29 mouse cellular contexts compared by ENCODE assay signal in genomic region chr13:97756091-97756490, GRCm38 (mm10). TPM values are rescaled to one million over a fixed set of nuclear protein-coding genes. Genes with fewer than 3 reads are reported as not detected.
A peak's percentile ranks its signal among the peaks of the same experiment; 100 is the strongest.
DNase-seq lines count a peak whose midpoint lies in the region; ATAC-seq lines count a peak whose summit lies in the region.
"Had no signal": no experiment of that assay in that cellular context is flagged by ENCODE, and none has a peak within 500 bp of the region (broad histone marks: within the 10 kb centered on the region; RNA-seq: fewer than 3 reads in every experiment).

No protein-coding gene starts in this region.

- H3K27me3 ChIP-seq in hindbrain, embryonic 13.5 days = no peaks in the 10 kb centered on the region
- no peaks in the 10 kb centered on the region for H3K27me3 ChIP-seq in hindbrain, embryonic 12.5 days
- H3K27me3 ChIP-seq in neural tube, embryonic 13.5 days = no peaks in the 10 kb centered on the region
- H3K27me3 ChIP-seq: CH12.LX; kidney, embryonic 15.5 days; limb, embryonic 15.5 days; liver, embryonic 13.5 days; midbrain, embryonic 12.5 days had no signal

- H3K9me3 ChIP-seq in hindbrain, embryonic 13.5 days = no peaks in the 10 kb centered on the region
- H3K9me3 ChIP-seq in hindbrain, embryonic 12.5 days (replicated peaks) = no peaks in the 10 kb centered on the region
- no peaks in the 10 kb centered on the region for H3K9me3 ChIP-seq in neural tube, embryonic 13.5 days
- H3K9me3 ChIP-seq: heart, embryonic 10.5 days; kidney, embryonic 15.5 days; limb, embryonic 10.5 days; limb, embryonic 15.5 days; liver, embryonic 13.5 days; midbrain, embryonic 12.5 days had no signal

- DNase-seq in cerebellum, postnatal 10 days = peak; percentile 29 to 50
- no peak for DNase-seq in cerebellum, adult 11-12 months
- no peak for DNase-seq in neural tube, embryonic 10.5 days (ENCODE audit: extremely low spot score, low spot score)
- no peak for DNase-seq in T-cell, adult 2 months (ENCODE audit: low spot score)
- DNase-seq: adrenal gland, adult 8-10 months; cerebellum, adult 8-10 months; cerebellum, postnatal 36 days; gastrocnemius, postnatal 10 days; heart, postnatal 36 days; kidney, adult 11 months; kidney, postnatal 25 days; liver, embryonic 13.5 days; lung, adult 18-20 months; lung, postnatal 4 days; right cerebral cortex, adult 18-20 months; spleen, adult 18-20 months; thymus, postnatal 14 days had no signal

- WGBS in hindbrain, embryonic 13.5 days = 81% methylated on average over 6 of the region's 6 CpGs
- WGBS in hindbrain, embryonic 12.5 days = 94% methylated on average over 6 of the region's 6 CpGs
- 73% methylated on average over 6 of the region's 6 CpGs for WGBS in neural tube, embryonic 13.5 days

- H3K9ac ChIP-seq in hindbrain, embryonic 13.5 days = no peak overlapping the region
- no peak overlapping the region for H3K9ac ChIP-seq in hindbrain, embryonic 12.5 days
- no peak overlapping the region for H3K9ac ChIP-seq in neural tube, embryonic 13.5 days
- H3K9ac ChIP-seq: kidney, embryonic 15.5 days; limb, embryonic 15.5 days; liver, embryonic 13.5 days; midbrain, embryonic 12.5 days had no signal

- H3K27ac ChIP-seq in hindbrain, embryonic 13.5 days = peak overlapping the region; percentile 72
- no peak overlapping the region for H3K27ac ChIP-seq in hindbrain, embryonic 12.5 days
- H3K27ac ChIP-seq in neural tube, embryonic 13.5 days (replicated peaks) = peak overlapping the region; percentile 81
- H3K27ac ChIP-seq: heart, embryonic 10.5 days; kidney, embryonic 15.5 days; limb, embryonic 10.5 days; limb, embryonic 15.5 days; liver, embryonic 13.5 days; midbrain, embryonic 12.5 days had no signal

- H3K4me3 ChIP-seq in hindbrain, embryonic 13.5 days = no peak overlapping the region
- no peak overlapping the region for H3K4me3 ChIP-seq in hindbrain, embryonic 12.5 days
- H3K4me3 ChIP-seq in neural tube, embryonic 13.5 days = no peak overlapping the region
- H3K4me3 ChIP-seq: heart, embryonic 10.5 days; kidney, embryonic 15.5 days; limb, embryonic 10.5 days; limb, embryonic 15.5 days; liver, embryonic 13.5 days; megakaryocyte, embryonic 14.5 days; midbrain, embryonic 12.5 days had no signal

- H3K36me3 ChIP-seq in hindbrain, embryonic 13.5 days = no peaks in the 10 kb centered on the region
- H3K36me3 ChIP-seq in hindbrain, embryonic 12.5 days = no peaks in the 10 kb centered on the region
- no peaks in the 10 kb centered on the region for H3K36me3 ChIP-seq in neural tube, embryonic 13.5 days
- H3K36me3 ChIP-seq: heart, embryonic 10.5 days; kidney, embryonic 15.5 days; limb, embryonic 10.5 days; limb, embryonic 15.5 days; liver, embryonic 13.5 days; midbrain, embryonic 12.5 days had no signal

- H3K4me2 ChIP-seq in hindbrain, embryonic 13.5 days = no peak overlapping the region
- H3K4me2 ChIP-seq in hindbrain, embryonic 12.5 days (replicated peaks) = no peak overlapping the region
- H3K4me2 ChIP-seq in neural tube, embryonic 13.5 days = no peak overlapping the region
- H3K4me2 ChIP-seq: kidney, embryonic 15.5 days; limb, embryonic 15.5 days; liver, embryonic 13.5 days; midbrain, embryonic 12.5 days had no signal

- no peak; the same call in 1 of the 2 replicates for ATAC-seq in hindbrain, embryonic 13.5 days (ENCODE audit: low FRiP score)
- ATAC-seq in hindbrain, embryonic 12.5 days (ENCODE audit: low FRiP score) = no peak
- no peak for ATAC-seq in neural tube, embryonic 13.5 days (ENCODE audit: low read depth)
- ATAC-seq: inflammation-experienced regulatory T-cells, adult 6 months; lung, postnatal 0 days had no signal

- H3K4me1 ChIP-seq in hindbrain, embryonic 13.5 days (replicated peaks) = peaks cover 10% of the 10 kb centered on the region
- peaks cover 10% of the 10 kb centered on the region for H3K4me1 ChIP-seq in hindbrain, embryonic 12.5 days
- H3K4me1 ChIP-seq in neural tube, embryonic 13.5 days (replicated peaks) = peaks cover 27% of the 10 kb centered on the region
- H3K4me1 ChIP-seq: heart, embryonic 10.5 days; kidney, embryonic 15.5 days; liver, embryonic 13.5 days; megakaryocyte, embryonic 14.5 days had no signal

RNA-seq across cellular contexts. Expression of gene Gm10260, which starts 4.3 kb away (rescaled TPM):
- 3.2 and 3.5 TPM in 2 replicates for polyA plus RNA-seq in hindbrain, embryonic 13.5 days (2015; fragmentation: Nextera tagmentation; extraction: Ambion mirVana)
- 1.2 and 3.2 TPM in 2 replicates for polyA plus RNA-seq in hindbrain, embryonic 12.5 days (2016; fragmentation: Nextera tagmentation; extraction: Ambion mirVana)
- 4.2 and 4.6 TPM in 2 replicates for polyA plus RNA-seq in neural tube, embryonic 13.5 days (2015; fragmentation: Nextera tagmentation; extraction: Ambion mirVana)

Comparison
In these comparisons a context has a peak if more than half of its experiments do, and no peak if none do; other contexts are left out.
1. DNase-seq: peak in cerebellum, postnatal 10 days (2 of 2); none in cerebellum, adult 11-12 months (single experiment), neural tube, embryonic 10.5 days (single experiment) and T-cell, adult 2 months (single experiment).